Mouse (Mus musculus): ENCODE data around the gene Slc35a3.

The Slc35a3 gene

GRCm38 (mm10) chr3:116640024-116640423 is 72.6 kb downstream of the Slc35a3 start:
- DNase-seq (ENCODE audit: low spot score in 2 of 2) = no peak

DNA sequence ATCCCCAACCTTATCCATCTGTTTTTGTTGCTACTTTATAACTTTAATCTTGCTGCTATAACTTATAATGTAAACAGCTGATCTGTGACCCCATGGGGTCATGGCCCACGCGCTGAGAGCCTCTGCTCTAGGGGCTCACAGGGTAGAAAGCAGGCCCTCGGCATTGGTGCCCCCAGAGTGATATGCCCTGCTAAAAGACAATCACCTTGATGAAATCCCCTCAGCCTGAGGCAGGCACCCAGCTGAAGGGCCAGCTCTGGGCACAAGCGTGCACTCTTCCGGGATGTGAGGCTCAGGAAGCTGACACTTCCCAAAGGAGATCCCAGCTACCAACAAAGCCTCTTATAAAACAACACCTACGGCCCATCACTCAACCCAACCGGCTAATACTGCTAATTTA is 74.1 kb downstream of the Slc35a3 start:
- DNase-seq (ENCODE audit: low spot score in 2 of 2) = no peak

DNA sequence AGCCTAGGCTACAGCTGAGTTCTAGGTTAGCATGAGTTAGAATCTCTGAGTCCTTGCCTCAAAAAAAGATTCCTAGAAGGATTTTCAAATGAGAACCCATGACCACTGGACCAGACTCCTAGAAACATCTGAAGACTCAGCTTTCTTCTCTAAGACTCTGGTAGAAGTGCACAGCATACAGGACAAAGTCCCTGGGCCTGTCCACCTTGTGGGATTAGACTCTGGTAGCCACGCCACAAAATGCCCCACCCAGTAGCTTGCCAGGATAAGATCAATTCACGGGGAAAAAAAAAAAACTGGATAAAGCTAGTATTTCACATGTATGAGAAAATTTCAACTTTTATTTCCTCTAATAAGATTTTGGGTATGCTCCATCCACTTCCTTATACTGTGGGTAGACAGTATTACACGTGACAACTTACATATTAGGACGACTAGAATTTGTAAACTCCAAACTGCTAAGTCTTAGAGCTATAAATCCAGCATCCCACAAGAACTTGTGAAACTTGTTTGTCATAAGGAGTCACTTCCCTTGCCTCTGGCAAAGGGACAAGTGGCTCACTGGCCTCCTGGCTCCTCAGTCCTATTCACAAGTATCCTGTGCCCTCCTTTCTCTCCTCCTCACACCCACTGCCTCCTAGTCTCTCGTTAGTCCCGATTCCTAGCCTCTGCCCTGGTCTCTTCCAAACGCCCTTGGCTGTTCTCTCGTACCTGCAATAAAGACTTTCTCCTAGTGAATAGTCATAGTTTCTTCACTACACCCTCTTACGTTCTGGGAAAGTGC is 74.7 kb downstream of the Slc35a3 start:
- DNase-seq (ENCODE audit: low spot score in 2 of 2) = no peak

DNA sequence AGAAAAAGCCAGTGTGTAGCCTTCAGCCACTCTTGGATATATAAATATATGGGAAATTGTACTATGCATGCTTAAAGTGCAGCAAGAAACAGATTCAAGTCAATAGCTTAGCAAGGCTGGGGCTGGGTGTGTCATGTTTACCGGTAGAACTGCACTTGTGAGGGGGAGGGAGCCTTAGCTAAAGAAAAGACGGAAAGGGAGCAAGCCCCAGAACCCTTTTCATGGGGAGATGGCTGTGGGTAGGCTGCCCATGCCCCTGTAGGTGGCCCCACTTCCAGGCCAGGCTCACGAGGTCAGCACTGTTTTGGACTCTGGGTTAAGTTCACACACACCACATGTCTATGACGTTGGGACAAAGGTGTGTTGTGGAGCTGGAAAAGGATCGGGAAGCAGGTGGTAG is 76.8 kb downstream of the Slc35a3 start:
- DNase-seq (ENCODE audit: low spot score in 2 of 2) = no peak

- DNase-seq (ENCODE audit: low spot score in 2 of 2) = no peak
Measured at GRCm38 (mm10) chr3:116634853-116635252, 77.8 kb downstream of the Slc35a3 start.

DNA sequence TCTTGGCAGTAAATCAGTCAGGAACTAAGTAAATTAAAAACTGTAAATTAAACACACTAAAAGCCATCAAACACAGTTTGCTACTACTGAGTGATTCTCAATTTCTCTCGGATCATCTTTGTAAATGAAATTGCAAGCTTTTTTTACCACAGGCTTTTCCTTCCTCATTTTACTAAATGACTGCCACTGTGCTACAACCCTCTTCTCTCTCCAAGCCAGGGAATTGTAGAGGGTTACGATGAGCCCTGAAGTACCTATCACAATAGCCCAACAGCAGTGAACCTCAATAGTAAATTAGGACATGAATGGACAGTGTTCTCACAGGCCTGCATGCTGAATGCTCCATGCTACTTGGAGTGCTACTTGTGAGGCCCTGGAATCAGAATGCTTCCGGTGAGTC is 78.5 kb downstream of the Slc35a3 start:
- DNase-seq (ENCODE audit: low spot score in 2 of 2) = no peak

- no peak for DNase-seq (ENCODE audit: low spot score in 2 of 2)
Measured at GRCm38 (mm10) chr3:116632971-116633370, 79.7 kb downstream of the Slc35a3 start.

GRCm38 (mm10) chr3:116631459-116631858 is 81.2 kb downstream of the Slc35a3 start:
- no peak for DNase-seq (ENCODE audit: low spot score in 2 of 2)

DNA sequence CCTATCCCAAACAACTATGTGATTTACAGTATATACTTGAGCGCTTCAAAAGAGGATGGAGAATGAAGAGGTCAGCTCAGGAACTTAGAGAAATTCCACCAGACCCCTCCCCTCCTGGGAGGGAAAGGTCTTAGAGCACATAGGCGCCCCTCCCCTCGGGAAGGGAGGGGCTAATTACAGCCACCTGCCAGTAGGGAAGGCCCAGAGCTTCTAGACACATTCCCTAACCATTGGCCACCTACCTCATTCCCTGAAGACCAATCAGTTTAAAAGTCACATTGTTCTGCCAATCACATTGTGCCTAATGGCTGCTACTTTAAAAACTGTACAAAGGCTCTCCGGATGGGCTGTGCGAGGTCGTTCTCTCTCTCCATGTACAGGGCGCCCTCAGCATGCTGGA is 90.0 kb downstream of the Slc35a3 start:
- DNase-seq (ENCODE audit: low spot score in 2 of 2) = no peak

DNA sequence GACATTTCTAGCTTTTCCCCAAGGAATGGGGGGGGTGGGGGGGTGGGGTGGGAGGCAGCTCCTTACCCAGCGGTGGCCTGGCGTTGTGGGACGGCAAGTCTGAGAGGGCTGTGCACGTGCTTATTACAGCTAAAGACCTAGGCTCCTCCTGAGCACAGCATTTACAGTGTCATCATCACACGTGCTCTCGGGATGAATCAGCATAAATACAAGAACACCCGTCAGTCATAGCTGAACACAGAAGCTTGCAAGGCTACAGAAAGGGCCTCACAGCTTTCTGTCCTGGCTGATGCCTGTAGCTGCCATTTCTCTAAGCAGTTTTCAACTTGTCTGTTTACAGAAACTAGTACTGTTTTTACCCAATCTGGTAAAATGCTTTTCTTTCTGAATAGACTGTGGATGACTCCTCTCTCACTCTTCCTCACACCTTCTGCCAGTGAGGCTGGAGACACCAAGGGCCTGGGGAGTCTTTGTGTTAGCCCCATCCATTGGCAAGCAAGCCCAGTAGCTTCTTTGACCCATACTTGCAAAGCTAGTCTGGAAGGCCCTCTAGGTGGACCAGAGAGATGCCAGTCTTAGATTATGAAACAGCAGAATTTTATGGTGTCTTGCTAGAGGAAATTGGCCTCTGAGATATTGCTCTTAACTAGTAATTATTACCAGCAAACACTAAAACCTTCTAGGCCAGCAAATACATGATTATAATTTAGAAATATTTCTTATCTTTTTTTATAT is 91.8 kb downstream of the Slc35a3 start:
- DNase-seq (ENCODE audit: low spot score in 2 of 2) = no peak

Data from urinary bladder, adult 18-20 months (tissue).